Mouse (Mus musculus) liver, adult 2 months (tissue): ENCODE measurements around the gene Dclk2.

ENCODE experiments used
- CTCF ChIP-seq: fragments of 200-500 bp; IDR thresholded peaks from 2 replicates; pipeline ENCODE4 v1.5.1; 2011; ENCODE audit warnings: low read depth, low read length, control low read depth
- POLR2A ChIP-seq: fragments of 200-500 bp; IDR thresholded peaks from 2 replicates; pipeline ENCODE4 v1.6.1; 2011; ENCODE audit warnings: low read length, control low read depth; ENCODE audit not compliant: insufficient read depth; ENCODE audit errors: extremely low read depth

DNA sequence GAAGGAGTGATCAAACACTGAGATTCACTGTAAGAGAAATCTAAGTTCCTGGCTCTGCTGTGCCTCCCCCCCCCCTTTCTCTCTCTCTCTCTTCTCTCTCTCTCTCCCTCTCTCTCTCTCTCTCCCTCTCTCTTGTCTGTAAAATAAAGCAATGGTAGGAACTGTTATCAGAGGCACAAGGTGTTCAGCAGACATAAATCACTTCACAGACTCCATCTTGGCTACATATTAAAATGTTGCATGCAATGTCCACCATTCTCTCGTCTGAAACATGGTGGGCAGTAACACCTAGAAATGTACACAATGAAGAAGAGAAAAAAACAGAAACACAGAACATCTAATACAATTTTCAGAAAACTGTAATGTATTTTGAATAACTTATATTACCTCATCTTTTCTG, 161.3 kb downstream of the Dclk2 start:
- no peak for TF ChIP-seq CTCF
- TF ChIP-seq POLR2A, result no peak
